Mouse (Mus musculus) liver, adult 2 months (tissue): ENCODE results near the gene Rabl2. TPM values are rescaled to one million over a fixed set of nuclear protein-coding genes. Genes with fewer than 3 reads are reported as not detected.

Experiments
- DNase-seq: peaks from one replicate; pipeline ENCODE4 v3.0.0-alpha.2; 2011; ENCODE audit warnings: low read depth, low spot score; ENCODE audit errors: extremely low read depth
- H3K27ac ChIP-seq: fragments of 200-500 bp; replicated peaks from 2 replicates; pipeline ENCODE4 v1.5.1; 2012; ENCODE audit warnings: low read depth, mild to moderate bottlenecking, control low read depth, inconsistent platforms, low read length; ENCODE audit not compliant: insufficient read depth
- H3K27me3 ChIP-seq: fragments of 200-500 bp; 2 replicates; pipeline ENCODE4 v1.6.1; 2012; ENCODE audit warnings: mild to moderate bottlenecking, moderate library complexity, low read length, inconsistent platforms; ENCODE audit not compliant: control insufficient read depth, insufficient read depth
- H3K36me3 ChIP-seq: fragments of 200-500 bp; 2 replicates; pipeline ENCODE4 v1.6.1; 2012; ENCODE audit warnings: low read length, inconsistent platforms; ENCODE audit not compliant: control insufficient read depth, insufficient read depth
- H3K4me1 ChIP-seq: fragments of 200-500 bp; 2 replicates; pipeline ENCODE4 v1.6.1; 2011; ENCODE audit warnings: low read length; ENCODE audit not compliant: control insufficient read depth, insufficient read depth
- H3K4me3 ChIP-seq: fragments of 200-500 bp; 2 replicates; pipeline ENCODE4 v1.5.1; 2011; ENCODE audit warnings: low read depth, mild to moderate bottlenecking, control low read depth, low read length, moderate library complexity; ENCODE audit not compliant: insufficient read depth
- H3K79me2 ChIP-seq: fragments of 200-500 bp; 2 replicates; pipeline ENCODE4 v1.6.1; 2012; ENCODE audit warnings: inconsistent platforms, mild to moderate bottlenecking, low read length, moderate library complexity; ENCODE audit not compliant: control insufficient read depth, insufficient read depth
- H3K9ac ChIP-seq: fragments of 200-500 bp; 2 replicates; pipeline ENCODE4 v1.6.1; 2012; ENCODE audit warnings: low read depth, mild to moderate bottlenecking, control low read depth, inconsistent platforms, low read length
- CTCF ChIP-seq: fragments of 200-500 bp; IDR thresholded peaks from 2 replicates; pipeline ENCODE4 v1.5.1; 2011; ENCODE audit warnings: low read depth, low read length, control low read depth
- POLR2A ChIP-seq: fragments of 200-500 bp; IDR thresholded peaks from 2 replicates; pipeline ENCODE4 v1.6.1; 2011; ENCODE audit warnings: low read length, control low read depth; ENCODE audit not compliant: insufficient read depth; ENCODE audit errors: extremely low read depth
- WGBS: fragments of 180-500 bp; shearing (Covaris S2); methylation state at CpG from one replicate; pipeline ENCODE4 v1.1.7; 2018; 5-methylcytosine and 5-hydroxymethylcytosine counted together
- polyA plus RNA-seq: library from polyadenylated mRNA; depleted of rRNA; stranded (reverse); fragments of >200 nt; gene quantifications from 2 replicates; pipeline ENCODE4 v1.2.3, GENCODE M21; 2012
- total RNA-seq: library from RNA; depleted of rRNA; stranded (reverse); fragments of >200 nt; gene quantifications from 2 replicates; pipeline ENCODE4 v1.2.3, GENCODE M21; 2014

Rabl2 gene
- total and polyA plus RNA-seq, 2 experiments, result 1.4 to 3.6 TPM

DNA sequence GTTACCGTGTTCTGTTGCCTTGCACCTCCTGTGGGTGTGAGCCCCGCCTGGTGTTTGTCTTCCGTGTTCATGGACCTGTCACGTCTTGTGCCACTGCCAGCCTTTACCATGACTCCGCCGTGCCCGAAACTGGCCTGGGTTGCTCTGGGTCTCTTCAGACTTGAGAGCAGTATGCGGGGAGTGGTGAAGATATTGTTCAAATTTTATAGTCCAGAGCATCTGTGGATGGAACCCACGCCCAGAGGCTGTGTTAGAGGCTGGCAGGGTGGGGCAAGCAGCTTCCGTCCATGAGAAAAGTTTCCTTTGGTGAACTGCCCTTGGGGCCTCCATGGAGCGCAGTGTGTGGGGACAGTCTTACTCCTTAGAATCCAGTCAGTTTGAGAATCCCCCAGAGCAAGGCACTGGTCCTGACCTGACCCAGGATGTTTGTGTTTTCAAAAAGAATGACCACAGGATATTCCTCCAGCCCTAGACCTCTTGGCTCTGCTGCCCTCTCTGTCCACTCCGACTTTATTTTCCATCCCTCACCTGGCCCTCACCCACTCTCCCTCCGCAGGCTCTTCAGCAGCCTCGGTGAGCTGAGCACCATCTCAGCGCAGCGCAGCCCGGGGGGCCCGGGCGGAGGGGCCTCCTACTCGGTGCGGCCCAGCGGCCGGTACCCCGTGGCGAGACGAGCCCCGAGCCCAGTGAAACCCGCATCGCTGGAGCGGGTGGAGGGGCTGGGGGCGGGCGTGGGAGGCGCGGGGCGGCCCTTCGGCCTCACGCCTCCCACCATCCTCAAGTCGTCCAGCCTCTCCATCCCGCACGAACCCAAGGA, 34.3 kb downstream of the Rabl2 start:
- H3K27ac ChIP-seq, result no peak overlapping the region
- H3K79me2 ChIP-seq, result no peaks in the 10 kb centered on the region
- peaks cover 2% of the 10 kb centered on the region; the same call in 1 of the 2 replicates for H3K27me3 ChIP-seq
- 22% methylated on average over 40 of the region's 40 CpGs for WGBS
- no peak for DNase-seq
- H3K9ac ChIP-seq, result no peak overlapping the region
- H3K36me3 ChIP-seq, result no peaks in the 10 kb centered on the region
- no peaks in the 10 kb centered on the region for H3K4me1 ChIP-seq
- TF ChIP-seq CTCF (no peak), POLR2A (no peak)
- no peak overlapping the region for H3K4me3 ChIP-seq

DNA sequence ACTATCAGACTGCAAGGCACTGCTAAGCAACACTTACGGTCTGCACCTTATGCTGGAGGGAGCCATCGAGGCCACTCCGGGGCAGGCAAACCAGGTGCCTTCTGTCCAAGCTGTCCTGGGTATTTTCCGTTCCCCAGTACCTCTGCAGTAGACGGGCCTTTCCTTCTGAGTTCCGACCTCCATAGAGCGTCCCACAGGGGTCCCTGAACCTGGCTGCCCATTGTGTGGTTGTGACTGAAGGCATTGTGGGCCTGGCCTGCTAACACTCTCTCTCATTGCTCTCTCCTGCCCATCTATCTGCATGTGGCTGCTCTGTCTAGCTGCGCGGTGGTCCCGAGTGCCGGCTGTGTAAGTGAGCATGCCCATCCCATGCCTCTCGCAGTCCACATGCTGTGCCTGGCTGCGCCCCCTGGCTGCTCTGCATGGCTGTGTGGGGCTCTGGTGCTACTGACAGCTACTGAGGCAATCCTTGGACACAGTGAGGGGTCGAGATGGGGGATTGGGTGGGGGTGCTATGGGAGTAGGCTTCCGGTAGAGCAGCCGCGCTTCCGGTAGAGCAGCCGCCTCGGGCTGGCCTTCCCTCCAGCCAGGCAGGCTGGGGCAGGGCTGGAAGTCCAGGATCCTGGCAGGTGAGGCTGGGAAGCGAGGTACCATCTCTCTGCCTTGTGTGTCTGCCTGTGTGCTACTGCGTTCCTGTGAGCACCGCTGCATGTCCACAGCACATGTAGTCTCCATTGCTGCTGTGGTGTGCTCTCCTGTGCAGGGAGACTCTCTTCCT, 35.1 kb downstream of the Rabl2 start:
- no peak for DNase-seq
- H3K79me2 ChIP-seq, result no peaks in the 10 kb centered on the region
- WGBS, result 37% methylated on average over 23 of the region's 23 CpGs
- 0 out of 2 replicates have a peak, but pooled peaks have one; percentile 12 for TF ChIP-seq CTCF
- TF ChIP-seq POLR2A, result no peak
- peaks cover 2% of the 10 kb centered on the region; the same call in 1 of the 2 replicates for H3K27me3 ChIP-seq
- H3K27ac ChIP-seq, result no peak overlapping the region
- no peak overlapping the region for H3K4me3 ChIP-seq
- no peaks in the 10 kb centered on the region for H3K4me1 ChIP-seq
- H3K36me3 ChIP-seq, result no peaks in the 10 kb centered on the region
- H3K9ac ChIP-seq, result no peak overlapping the region

DNA sequence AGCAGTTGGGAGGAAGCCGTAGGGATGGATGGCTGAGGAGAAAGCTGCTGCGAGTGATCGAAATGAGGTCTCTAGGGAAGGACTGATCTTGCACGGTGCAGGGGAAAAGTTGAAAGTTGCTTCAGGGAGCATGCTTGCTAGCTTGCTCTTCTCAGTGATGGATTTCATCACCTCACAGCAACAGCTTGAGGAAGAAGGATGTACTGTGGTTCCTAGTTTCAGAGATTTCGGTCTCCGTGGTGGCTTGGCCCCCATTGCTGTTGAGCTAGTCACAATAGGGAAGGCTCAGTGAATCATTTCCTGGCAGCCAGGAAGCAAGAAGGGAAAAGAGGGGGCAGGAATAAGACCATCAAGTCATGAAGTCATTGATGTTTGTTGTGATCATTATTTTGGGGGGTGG, 36.1 kb downstream of the Rabl2 start:
- TF ChIP-seq CTCF (no peak), POLR2A (no peak)
- peaks cover 2% of the 10 kb centered on the region; the same call in 1 of the 2 replicates for H3K27me3 ChIP-seq
- no peak overlapping the region for H3K4me3 ChIP-seq
- no peaks in the 10 kb centered on the region for H3K36me3 ChIP-seq
- no peak overlapping the region for H3K9ac ChIP-seq
- no peaks in the 10 kb centered on the region for H3K79me2 ChIP-seq
- WGBS, result 78% methylated on average over 6 of the region's 6 CpGs
- no peak overlapping the region for H3K27ac ChIP-seq
- no peaks in the 10 kb centered on the region for H3K4me1 ChIP-seq
- DNase-seq, result no peak

DNA sequence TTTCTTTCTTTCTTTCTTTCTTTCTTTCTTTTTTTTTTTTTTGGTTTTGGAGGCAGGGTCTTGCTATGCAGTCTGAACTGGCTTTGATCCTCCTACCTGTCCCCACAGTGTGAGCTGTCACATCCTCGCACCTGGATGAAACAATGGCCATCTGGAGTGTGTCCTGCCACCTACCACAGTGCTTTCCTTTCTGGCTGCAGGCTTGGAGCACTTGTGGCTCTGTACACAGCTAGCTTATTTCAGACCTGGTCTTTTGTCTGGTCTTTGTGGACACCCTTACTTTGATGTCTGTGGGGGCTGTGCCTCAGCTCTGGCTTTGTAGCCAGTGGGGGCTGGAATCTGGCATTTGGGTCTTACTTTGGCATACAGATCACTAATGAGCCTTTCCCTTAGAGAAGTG, 40.0 kb downstream of the Rabl2 start:
- no peak overlapping the region for H3K9ac ChIP-seq
- WGBS, result 85% methylated on average over 1 of the region's 1 CpGs
- no peaks in the 10 kb centered on the region for H3K4me1 ChIP-seq
- TF ChIP-seq POLR2A (no peak), CTCF (no peak)
- H3K4me3 ChIP-seq, result no peak overlapping the region
- H3K36me3 ChIP-seq, result no peaks in the 10 kb centered on the region
- no peak overlapping the region for H3K27ac ChIP-seq
- no peaks in the 10 kb centered on the region for H3K79me2 ChIP-seq
- H3K27me3 ChIP-seq, result no peaks in the 10 kb centered on the region
- DNase-seq, result no peak

DNA sequence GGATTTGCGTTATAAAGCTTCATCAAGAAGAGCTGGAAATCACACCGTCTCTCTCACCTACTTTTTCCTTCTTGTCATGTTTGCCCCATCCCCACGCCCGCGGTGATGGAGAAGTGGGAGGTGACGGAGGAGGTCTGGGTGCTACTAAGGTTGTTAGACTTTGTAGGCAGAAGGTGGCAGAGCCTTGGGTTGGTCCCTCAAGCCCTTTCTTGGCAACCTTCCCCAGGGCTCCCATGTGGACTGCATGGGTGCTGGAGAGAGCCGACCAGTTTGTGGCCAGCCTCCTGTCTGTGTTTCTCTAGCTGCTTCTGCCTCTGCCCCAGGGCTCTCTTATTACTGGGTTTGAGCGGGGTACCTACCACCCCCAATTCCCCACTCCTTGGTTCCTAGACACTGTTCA, 41.2 kb downstream of the Rabl2 start:
- Histone ChIP-seq H3K79me2 (no peaks in the 10 kb centered on the region), H3K36me3 (no peaks in the 10 kb centered on the region), H3K4me3 (no peak overlapping the region), H3K4me1 (no peaks in the 10 kb centered on the region), H3K27ac (no peak overlapping the region), H3K27me3 (no peaks in the 10 kb centered on the region), H3K9ac (no peak overlapping the region)
- 83% methylated on average over 8 of the region's 8 CpGs for WGBS
- DNase-seq, result no peak
- no peak for TF ChIP-seq POLR2A
- TF ChIP-seq CTCF, result no peak
